Mouse (Mus musculus) CH12.LX (cell line): ENCODE measurements at regions not wholly inside any gene's neighbourhood (a gene's known extent, or its start where the extent isn't known, plus 50 kb on each side); places are given as distances from the start of the nearest gene placed in this dataset.

Experiments
- CHD1 ChIP-seq: IDR thresholded peaks from 2 replicates; pipeline ENCODE4 v1.6.1; 2012; ENCODE audit warnings: low read depth, low read length, improper control_type of control experiment, inconsistent platforms
- CTCF ChIP-seq, 2 experiments: IDR thresholded peaks in 1 of 2; conservative IDR thresholded peaks in 1 of 2; 2 replicates each; pipeline ENCODE4 v1.5.1; 2011 to 2012; ENCODE audit warnings: low read depth in 2 of 2, low read length in 2 of 2, improper control_type of control experiment in 1 of 2, inconsistent platforms in 1 of 2, mild to moderate bottlenecking in 1 of 2, moderate library complexity in 1 of 2
- ELF1 ChIP-seq: IDR thresholded peaks from 2 replicates; pipeline ENCODE4 v1.6.1; 2014; ENCODE audit warnings: low read depth, mild to moderate bottlenecking, inconsistent platforms, low read length, improper control_type of control experiment
- GABPA ChIP-seq: IDR thresholded peaks from 2 replicates; pipeline ENCODE4 v1.6.1; 2012; ENCODE audit warnings: low read depth, low read length, improper control_type of control experiment, inconsistent platforms; ENCODE audit not compliant: insufficient replicate concordance
- HCFC1 ChIP-seq: IDR thresholded peaks from 2 replicates; pipeline ENCODE4 v1.6.1; 2012; ENCODE audit warnings: low read depth, mild to moderate bottlenecking, inconsistent platforms, low read length, improper control_type of control experiment
- MAX ChIP-seq: IDR thresholded peaks from 2 replicates; pipeline ENCODE4 v1.6.1; 2011; ENCODE audit warnings: low read length, improper control_type of control experiment
- MXI1 ChIP-seq: IDR thresholded peaks from 2 replicates; pipeline ENCODE4 v1.6.1; 2011; ENCODE audit warnings: mild to moderate bottlenecking, low read depth, low read length, improper control_type of control experiment
- POLR2A ChIP-seq: IDR thresholded peaks from 2 replicates; pipeline ENCODE4 v1.6.1; 2011; ENCODE audit warnings: low read depth, mild to moderate bottlenecking, improper control_type of control experiment, low read length
- RCOR1 ChIP-seq: conservative IDR thresholded peaks from 2 replicates; pipeline ENCODE4 v1.6.1; 2012; ENCODE audit warnings: low read depth, mild to moderate bottlenecking, inconsistent platforms, low read length, improper control_type of control experiment
- SIN3A ChIP-seq: IDR thresholded peaks from 2 replicates; pipeline ENCODE4 v1.6.1; 2012; ENCODE audit warnings: low read length, improper control_type of control experiment, inconsistent platforms

DNA sequence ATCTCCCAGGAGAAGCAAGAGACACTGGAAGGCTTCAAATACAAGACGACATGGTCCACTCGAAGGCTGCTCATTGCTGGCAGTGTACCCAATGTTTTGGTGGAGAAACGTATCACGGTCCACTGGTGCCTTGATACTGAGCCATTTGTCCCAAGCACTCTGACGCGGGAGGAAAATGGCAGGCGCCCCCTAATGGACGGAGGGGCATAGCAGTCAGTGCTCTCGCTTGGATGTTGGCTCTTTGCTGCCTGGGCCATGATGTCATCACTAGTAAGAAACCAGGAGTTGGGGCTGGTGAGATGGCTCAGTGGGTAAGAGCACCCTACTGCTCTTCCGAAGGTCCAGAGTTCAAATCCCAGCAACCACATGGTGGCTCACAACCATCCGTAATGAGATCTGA is 83.5 kb upstream of the Zfp618 start:
- no peak for TF ChIP-seq POLR2A
- TF ChIP-seq MXI1, result no peak
- no peak for TF ChIP-seq SIN3A
- no peak for TF ChIP-seq RCOR1
- no peak for TF ChIP-seq GABPA
- no peak for TF ChIP-seq CHD1
- TF ChIP-seq CTCF (conservative IDR thresholded peaks at IDR 0.05 in 1 of 2, IDR thresholded peaks at IDR 0.05 in 1 of 2; ENCODE audit: low read depth in 2 of 2, low read length in 2 of 2), result peak in 1 of 2 experiments; percentile 54; a peak in 2 of 4 replicates
- TF ChIP-seq MAX, result no peak
- no peak for TF ChIP-seq HCFC1
- TF ChIP-seq ELF1, result no peak
